Mouse (Mus musculus): Measurements from ENCODE around the gene Shroom3. TPM values are rescaled to one million over a fixed set of nuclear protein-coding genes. Genes with fewer than 3 reads are reported as not detected.
A peak's percentile ranks its signal among the peaks of the same experiment; 100 is the strongest.

Gene Shroom3
- polyA plus RNA-seq, 1 experiment from 2014 or later: 2.1 TPM

DNA sequence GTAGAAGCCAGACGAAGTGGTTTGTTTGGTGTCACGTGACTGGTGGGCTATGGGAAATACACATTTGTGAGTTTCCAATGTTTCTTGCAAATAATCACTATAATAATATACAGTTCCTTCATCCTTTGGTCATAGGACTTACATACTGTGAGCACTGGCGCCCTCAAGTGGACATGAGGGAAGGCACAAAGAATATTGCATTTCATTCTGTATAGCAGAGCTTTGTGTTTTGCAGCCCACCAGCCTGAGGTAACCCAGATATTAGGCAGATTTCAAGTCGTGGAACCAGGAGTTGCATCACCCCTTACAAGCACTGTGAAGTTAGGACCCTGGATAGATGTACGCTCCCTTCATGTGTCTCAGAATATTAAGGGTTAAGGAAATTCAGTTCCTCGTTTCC is 42.7 kb downstream of the Shroom3 start:
- no peak overlapping the region for H3K9ac ChIP-seq
- no peak overlapping the region for H3K4me3 ChIP-seq
- no peaks in the 10 kb centered on the region for H3K9me3 ChIP-seq
- H3K27ac ChIP-seq: no peak overlapping the region
- ATAC-seq (ENCODE audit: low FRiP score): peak; percentile 70
- WGBS: 32% methylated on average over 6 of the region's 6 CpGs
- no peak overlapping the region for H3K4me2 ChIP-seq
- no peaks in the 10 kb centered on the region for H3K4me1 ChIP-seq (replicated peaks)
- no peaks in the 10 kb centered on the region for H3K36me3 ChIP-seq
- H3K27me3 ChIP-seq: no peaks in the 10 kb centered on the region

DNA sequence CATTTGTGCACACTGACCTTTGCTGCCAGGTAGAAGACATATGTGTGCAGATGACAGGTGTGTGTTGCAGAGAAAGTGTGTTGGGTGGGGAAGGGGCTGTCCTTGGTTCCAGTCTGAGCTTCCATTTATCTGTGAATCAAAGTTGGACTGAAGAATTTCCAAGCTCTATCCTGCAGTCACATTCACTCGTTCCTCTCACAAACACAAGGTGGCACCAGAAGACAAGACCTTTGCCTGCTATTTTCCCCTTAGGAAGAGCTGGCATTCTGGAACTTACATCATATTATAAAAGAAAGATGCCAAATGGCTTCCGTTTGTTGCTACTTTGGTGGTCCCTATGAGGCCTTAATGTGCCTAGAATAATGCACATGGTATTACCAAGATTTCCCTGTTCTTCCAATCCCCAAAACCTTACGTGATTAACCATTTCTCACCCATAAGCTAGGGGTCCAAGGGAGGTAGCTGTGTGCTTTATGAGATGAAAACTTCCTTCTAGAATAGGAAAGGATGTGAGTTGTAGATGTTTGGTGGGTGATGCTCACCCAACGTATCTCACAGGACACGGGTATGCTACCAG is 45.1 kb downstream of the Shroom3 start:
- 54% methylated on average over 5 of the region's 5 CpGs for WGBS
- H3K4me1 ChIP-seq (replicated peaks): no peaks in the 10 kb centered on the region

DNA sequence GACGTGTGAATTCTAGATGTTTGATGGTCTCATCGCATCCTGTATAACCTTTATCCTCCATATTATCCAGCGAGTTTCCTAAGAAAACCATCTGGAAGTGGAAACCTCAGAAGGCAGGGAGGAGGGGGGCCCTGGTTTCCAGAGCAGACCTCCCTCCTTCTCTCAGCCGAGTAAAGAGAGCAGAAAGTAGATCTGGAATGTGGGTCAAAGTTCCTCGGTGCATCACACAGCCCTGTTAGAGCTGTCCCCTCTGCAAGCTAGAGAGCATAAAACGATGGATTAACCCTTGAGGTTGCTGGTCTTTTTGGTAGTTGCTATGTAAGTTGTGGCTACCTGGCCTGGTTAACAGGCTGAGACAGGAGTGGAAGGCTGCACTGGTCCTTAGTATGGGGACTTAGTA is 46.0 kb downstream of the Shroom3 start:
- no peaks in the 10 kb centered on the region for H3K27me3 ChIP-seq
- H3K36me3 ChIP-seq: no peaks in the 10 kb centered on the region
- no peaks in the 10 kb centered on the region for H3K9me3 ChIP-seq
- H3K4me2 ChIP-seq: no peak overlapping the region
- no peaks in the 10 kb centered on the region for H3K4me1 ChIP-seq (replicated peaks)
- 73% methylated on average over 6 of the region's 6 CpGs for WGBS
- H3K4me3 ChIP-seq: no peak overlapping the region
- no peak overlapping the region for H3K27ac ChIP-seq
- ATAC-seq (ENCODE audit: low FRiP score): no peak
- H3K9ac ChIP-seq: no peak overlapping the region

More for the DNA sequence above, 45.1 kb downstream of the Shroom3 start:
- no peak overlapping the region for H3K4me3 ChIP-seq
- no peak overlapping the region for H3K9ac ChIP-seq
- H3K9me3 ChIP-seq: no peaks in the 10 kb centered on the region
- 0 out of 2 replicates have a peak, but pooled peaks have one; percentile 46 for ATAC-seq (ENCODE audit: low FRiP score)
- no peak overlapping the region for H3K4me2 ChIP-seq
- no peaks in the 10 kb centered on the region for H3K36me3 ChIP-seq
- no peak overlapping the region for H3K27ac ChIP-seq
- no peaks in the 10 kb centered on the region for H3K27me3 ChIP-seq

DNA sequence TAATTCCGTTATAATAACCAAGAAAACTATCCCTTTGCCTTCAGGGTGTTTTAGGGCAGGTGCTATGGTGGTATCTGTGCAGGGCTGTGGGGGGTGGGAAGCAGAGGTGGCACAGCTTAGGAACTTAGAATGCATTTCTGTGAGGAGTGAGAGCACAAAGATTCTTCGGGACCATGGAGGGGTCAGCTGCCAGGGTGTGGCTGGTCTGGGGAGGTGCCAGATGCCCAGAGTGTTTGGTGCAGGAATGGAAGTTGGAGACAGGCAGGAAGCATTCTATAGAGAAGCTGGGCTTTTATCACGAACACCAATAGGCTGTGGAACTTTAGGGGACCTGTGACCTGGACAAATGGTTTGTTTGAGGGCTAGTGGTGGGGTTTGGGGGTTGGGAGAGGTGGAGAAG is 58.6 kb downstream of the Shroom3 start:
- no peak for ATAC-seq (ENCODE audit: low FRiP score)

DNA sequence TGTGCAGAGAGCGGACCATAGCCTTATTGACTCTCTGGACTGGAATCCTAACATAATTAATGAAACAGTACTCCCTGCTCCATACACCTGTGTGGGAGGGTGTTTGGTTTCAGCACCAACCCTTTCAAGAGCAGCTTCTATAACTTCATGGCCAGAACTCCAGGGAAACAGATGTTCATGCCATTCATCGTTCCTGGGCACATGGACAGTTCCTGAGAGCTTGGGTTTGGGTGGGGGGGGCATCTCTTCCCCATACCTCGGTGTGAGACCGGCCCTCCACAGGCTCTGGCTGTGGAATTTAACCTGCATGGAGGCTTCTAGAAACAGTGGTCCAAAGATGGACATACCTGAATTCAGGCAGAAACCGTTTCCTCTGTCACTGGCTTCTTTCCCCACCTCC is 59.5 kb downstream of the Shroom3 start:
- Histone ChIP-seq H3K4me3 (no peak overlapping the region), H3K9me3 (no peaks in the 10 kb centered on the region), H3K9ac (no peak overlapping the region), H3K27ac (no peak overlapping the region), H3K36me3 (no peaks in the 10 kb centered on the region), H3K27me3 (no peaks in the 10 kb centered on the region), H3K4me1 (replicated peaks) (no peaks in the 10 kb centered on the region), H3K4me2 (no peak overlapping the region)
- no peak for ATAC-seq (ENCODE audit: low FRiP score)
- 80% methylated on average over 5 of the region's 5 CpGs for WGBS

More for the DNA sequence above, 58.6 kb downstream of the Shroom3 start:
- Histone ChIP-seq H3K4me3 (no peak overlapping the region), H3K9me3 (no peaks in the 10 kb centered on the region), H3K27ac (no peak overlapping the region), H3K9ac (no peak overlapping the region), H3K4me1 (replicated peaks) (no peaks in the 10 kb centered on the region), H3K27me3 (no peaks in the 10 kb centered on the region), H3K36me3 (no peaks in the 10 kb centered on the region), H3K4me2 (no peak overlapping the region)
- WGBS: 82% methylated on average over 3 of the region's 3 CpGs

DNA sequence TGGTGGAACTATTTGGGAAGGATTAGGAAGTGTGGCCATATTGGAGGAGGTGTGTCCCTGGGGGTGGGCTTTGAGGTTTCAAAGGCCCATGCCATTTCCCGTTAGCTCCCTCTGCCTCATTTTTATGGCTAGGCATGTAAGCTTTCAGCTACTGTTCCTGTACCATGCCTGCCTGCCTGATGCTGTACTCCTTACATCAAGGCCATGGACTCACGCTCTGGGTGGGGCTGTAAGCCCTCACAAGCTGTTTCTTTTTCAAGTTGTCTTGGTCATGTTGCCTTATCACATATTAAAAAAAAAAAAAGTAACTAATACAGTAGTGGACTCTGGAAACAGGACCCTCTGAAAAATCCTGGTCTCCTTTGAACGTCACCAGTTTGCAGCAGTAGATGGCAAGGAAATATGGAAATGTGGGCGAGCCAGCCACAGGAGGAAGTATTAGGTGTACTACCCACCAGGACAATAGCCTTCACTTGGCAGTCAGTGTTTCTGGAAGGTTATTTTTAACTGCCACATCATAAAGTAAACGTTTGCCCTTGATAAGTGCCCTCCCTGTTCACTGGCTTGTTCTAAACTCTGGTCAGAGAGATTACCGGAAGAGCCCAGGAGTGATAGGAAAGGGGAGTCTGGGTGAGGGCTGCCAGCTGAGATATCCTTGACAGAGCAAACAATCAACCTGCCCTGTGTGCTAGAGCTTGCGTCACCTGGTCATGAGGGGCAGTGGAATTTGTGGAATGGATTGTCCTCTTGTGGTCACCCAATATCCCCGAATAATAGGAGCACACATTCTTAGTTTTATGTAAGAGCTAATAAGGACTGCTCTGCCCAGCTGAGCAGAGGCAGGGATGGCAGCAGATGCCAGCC is 62.4 kb downstream of the Shroom3 start:
- H3K4me2 ChIP-seq: no peak overlapping the region
- H3K9ac ChIP-seq: no peak overlapping the region
- no peaks in the 10 kb centered on the region for H3K27me3 ChIP-seq
- H3K27ac ChIP-seq: no peak overlapping the region
- ATAC-seq (ENCODE audit: low FRiP score): no peak
- no peaks in the 10 kb centered on the region for H3K9me3 ChIP-seq
- no peak overlapping the region for H3K4me3 ChIP-seq
- H3K4me1 ChIP-seq (replicated peaks): no peaks in the 10 kb centered on the region
- H3K36me3 ChIP-seq: no peaks in the 10 kb centered on the region
- 87% methylated on average over 8 of the region's 8 CpGs for WGBS

DNA sequence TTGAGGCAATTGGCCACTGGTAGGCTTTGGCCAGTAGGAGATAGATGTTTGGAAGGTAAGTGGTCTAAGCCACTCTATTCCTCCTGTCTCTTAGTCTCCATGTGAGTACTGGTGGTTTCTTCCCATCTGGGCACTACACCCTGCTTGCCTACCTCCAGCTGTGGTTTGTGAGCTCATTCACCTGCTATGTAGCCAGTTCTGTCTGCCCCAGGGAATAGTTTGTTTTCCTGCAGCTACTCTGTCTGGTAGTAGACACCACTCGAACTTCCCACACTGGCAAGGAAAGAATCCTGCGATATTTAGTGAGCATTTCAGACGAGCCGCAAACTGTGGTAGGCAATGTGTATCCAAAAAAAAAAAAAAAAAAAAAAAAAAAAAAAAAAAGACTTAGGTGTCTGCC is 68.3 kb downstream of the Shroom3 start:
- ATAC-seq (ENCODE audit: low FRiP score): no peak
- H3K4me2 ChIP-seq: no peak overlapping the region
- 93% methylated on average over 4 of the region's 4 CpGs for WGBS
- no peak overlapping the region for H3K9ac ChIP-seq
- H3K36me3 ChIP-seq: no peaks in the 10 kb centered on the region
- H3K27ac ChIP-seq: no peak overlapping the region
- no peaks in the 10 kb centered on the region for H3K27me3 ChIP-seq
- H3K4me1 ChIP-seq (replicated peaks): no peaks in the 10 kb centered on the region
- H3K9me3 ChIP-seq: no peaks in the 10 kb centered on the region
- no peak overlapping the region for H3K4me3 ChIP-seq

DNA sequence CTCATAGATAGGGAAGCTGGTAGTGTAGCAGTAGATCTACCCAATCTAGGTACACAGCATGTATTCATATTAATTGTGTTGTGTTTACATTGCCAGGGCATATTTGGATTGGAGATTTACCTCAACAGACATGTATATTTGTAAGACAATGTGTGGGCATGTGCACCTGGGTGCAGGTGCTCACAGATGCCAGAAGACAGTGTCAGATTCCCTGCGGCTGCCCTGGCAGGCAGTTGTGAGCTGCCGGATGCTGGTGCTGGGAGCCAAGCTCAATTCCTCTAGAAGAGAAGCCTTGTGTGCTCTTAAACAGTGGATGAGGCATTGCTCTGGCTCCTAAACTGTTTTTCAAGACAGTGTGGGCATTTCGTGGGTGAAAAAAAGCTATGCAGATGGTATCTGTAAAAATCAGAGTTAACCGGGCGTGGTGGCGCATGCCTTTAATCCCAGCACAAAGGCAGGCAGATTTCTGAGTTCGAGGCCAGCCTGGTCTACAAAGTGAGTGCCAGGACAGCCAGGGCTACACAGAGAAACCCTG is 72.1 kb downstream of the Shroom3 start:
- Histone ChIP-seq H3K27me3 (no peaks in the 10 kb centered on the region), H3K36me3 (no peaks in the 10 kb centered on the region), H3K9ac (no peak overlapping the region), H3K4me1 (replicated peaks) (no peaks in the 10 kb centered on the region), H3K4me2 (no peak overlapping the region), H3K4me3 (no peak overlapping the region), H3K9me3 (no peaks in the 10 kb centered on the region), H3K27ac (no peak overlapping the region)
- ATAC-seq (ENCODE audit: low FRiP score): no peak
- WGBS: 88% methylated on average over 7 of the region's 7 CpGs

DNA sequence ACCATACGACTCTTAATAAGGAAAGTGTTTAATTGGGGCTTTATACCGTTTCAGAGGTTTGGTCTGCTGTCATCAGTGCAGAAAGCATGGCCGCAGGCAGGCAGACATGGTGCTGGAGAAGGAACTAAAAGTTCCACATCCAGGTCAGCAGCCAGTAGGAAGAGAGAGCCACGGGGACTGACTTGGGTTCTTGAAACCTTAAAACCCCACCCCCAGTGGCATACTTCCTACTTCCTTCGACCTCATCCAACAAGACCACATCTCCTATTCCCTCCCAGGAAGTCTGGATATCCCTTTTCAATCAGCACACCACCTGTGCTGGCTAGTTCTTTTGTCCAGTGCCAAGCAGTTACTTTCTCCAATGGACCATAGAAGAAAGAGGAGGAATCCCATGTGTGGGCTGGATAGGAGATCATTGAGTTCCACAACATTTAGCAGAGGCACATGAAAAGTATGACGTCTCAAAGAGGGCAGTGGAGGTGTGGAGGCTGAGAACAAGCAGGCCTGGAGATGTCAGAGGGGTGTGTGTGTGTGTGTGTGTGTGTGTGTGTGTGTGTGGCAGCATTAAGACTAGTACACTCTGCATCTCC is 76.0 kb downstream of the Shroom3 start:
- WGBS: 85% methylated on average over 6 of the region's 6 CpGs
- ATAC-seq (ENCODE audit: low FRiP score): no peak

DNA sequence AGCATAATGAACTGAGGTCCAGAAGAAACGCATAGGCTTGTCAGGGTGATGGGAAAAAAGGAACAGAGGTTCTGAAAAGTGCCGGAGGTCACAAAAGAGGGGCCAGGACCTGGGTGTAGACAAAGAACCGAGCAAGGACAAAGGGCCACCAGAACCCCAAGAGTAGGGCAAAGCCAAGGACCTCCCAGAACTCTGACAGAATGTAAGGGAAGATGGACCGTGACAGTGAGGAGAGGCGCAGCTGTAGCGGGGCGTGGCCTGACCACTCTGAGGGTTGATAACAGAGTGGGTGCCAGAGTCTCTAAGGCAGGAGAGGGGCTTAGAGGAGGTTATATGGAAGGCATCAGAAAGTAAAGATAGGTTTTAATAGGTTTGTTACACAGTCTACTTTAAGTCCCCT is 77.3 kb downstream of the Shroom3 start:
- H3K4me2 ChIP-seq: no peak overlapping the region
- H3K4me1 ChIP-seq (replicated peaks): no peaks in the 10 kb centered on the region
- no peaks in the 10 kb centered on the region for H3K36me3 ChIP-seq
- 67% methylated on average over 7 of the region's 7 CpGs for WGBS
- H3K27me3 ChIP-seq: no peaks in the 10 kb centered on the region
- no peak overlapping the region for H3K4me3 ChIP-seq
- no peak for ATAC-seq (ENCODE audit: low FRiP score)
- H3K27ac ChIP-seq: no peak overlapping the region
- no peaks in the 10 kb centered on the region for H3K9me3 ChIP-seq
- H3K9ac ChIP-seq: no peak overlapping the region

More for the DNA sequence above, 76.0 kb downstream of the Shroom3 start:
- H3K36me3 ChIP-seq: no peaks in the 10 kb centered on the region
- H3K27ac ChIP-seq: no peak overlapping the region
- H3K27me3 ChIP-seq: no peaks in the 10 kb centered on the region
- no peaks in the 10 kb centered on the region for H3K9me3 ChIP-seq
- H3K4me1 ChIP-seq (replicated peaks): no peaks in the 10 kb centered on the region
- H3K9ac ChIP-seq: no peak overlapping the region
- H3K4me2 ChIP-seq: no peak overlapping the region
- H3K4me3 ChIP-seq: no peak overlapping the region

DNA sequence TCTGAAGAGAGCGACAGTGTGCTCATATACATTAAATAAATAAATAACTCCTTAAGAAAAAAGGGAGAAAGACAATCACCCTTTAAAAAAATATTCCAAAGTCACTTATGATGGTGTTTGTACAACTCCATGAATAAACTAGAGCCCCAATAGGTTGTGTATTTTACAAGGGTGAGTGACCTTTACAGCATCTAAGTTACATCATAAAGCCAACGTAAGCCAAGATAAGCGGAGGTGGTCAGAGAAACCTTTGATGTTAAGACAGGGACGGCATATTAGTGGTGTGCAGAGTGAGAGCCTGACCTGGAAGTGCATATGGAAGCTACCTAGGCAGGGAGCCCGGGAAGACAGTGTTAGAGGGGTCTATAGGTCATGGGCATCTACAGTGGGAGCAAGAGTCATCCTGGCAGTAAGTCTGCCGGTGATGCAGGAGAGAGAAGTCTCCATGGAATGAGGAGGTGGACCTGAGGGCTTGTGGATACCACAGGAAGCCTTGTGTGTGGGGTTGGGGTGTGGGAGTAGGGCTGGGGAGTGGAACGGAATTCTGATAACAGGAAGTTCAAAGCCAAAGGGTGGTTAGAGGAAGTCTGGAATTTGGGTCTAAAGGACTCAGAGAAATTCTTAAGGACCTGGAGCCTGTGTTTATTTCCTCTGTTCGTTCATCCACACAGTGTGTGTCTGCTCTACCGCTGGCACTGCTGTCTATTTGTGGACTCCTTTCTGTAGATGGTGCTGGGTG is 78.5 kb downstream of the Shroom3 start:
- ATAC-seq (ENCODE audit: low FRiP score): no peak

DNA sequence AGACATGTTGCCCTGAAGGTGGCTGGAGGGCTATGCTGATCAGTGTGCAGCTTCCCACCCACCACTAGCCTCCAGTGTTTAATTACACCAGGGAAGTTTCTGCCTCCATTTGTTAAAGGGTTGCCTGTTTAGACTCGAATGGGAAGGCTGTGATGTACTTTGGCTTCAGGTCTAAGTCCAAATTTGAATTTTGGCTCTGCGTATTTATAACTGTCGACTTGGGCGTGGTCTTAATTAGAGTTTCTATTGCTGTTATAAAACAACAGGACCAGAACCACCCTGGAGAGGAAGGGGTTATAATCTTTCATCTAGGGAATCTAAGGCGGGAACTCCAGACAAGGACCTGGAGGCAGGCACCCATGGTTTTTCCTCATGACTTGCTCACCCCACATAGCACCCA is 79.2 kb downstream of the Shroom3 start:
- no peak overlapping the region for H3K4me3 ChIP-seq
- H3K27ac ChIP-seq: no peak overlapping the region
- H3K4me1 ChIP-seq (replicated peaks): 0 out of 2 replicates have a peak, but pooled peaks cover 1% of the 10 kb centered on the region
- H3K9me3 ChIP-seq: no peaks in the 10 kb centered on the region
- ATAC-seq (ENCODE audit: low FRiP score): no peak
- no peaks in the 10 kb centered on the region for H3K27me3 ChIP-seq
- H3K36me3 ChIP-seq: no peaks in the 10 kb centered on the region
- WGBS: 94% methylated on average over 5 of the region's 5 CpGs
- H3K4me2 ChIP-seq: no peak overlapping the region
- H3K9ac ChIP-seq: no peak overlapping the region

More for the DNA sequence above, 78.5 kb downstream of the Shroom3 start:
- H3K9me3 ChIP-seq: no peaks in the 10 kb centered on the region
- H3K27me3 ChIP-seq: no peaks in the 10 kb centered on the region
- H3K4me1 ChIP-seq (replicated peaks): no peaks in the 10 kb centered on the region
- no peak overlapping the region for H3K4me2 ChIP-seq
- H3K27ac ChIP-seq: no peak overlapping the region
- H3K4me3 ChIP-seq: no peak overlapping the region
- H3K9ac ChIP-seq: no peak overlapping the region
- WGBS: 89% methylated on average over 9 of the region's 9 CpGs
- H3K36me3 ChIP-seq: no peaks in the 10 kb centered on the region
